Mouse (Mus musculus): Measurements from ENCODE around the gene Hdac10. TPM values are rescaled to one million over a fixed set of nuclear protein-coding genes. Genes with fewer than 3 reads are reported as not detected.
A peak's percentile ranks its signal among the peaks of the same experiment; 100 is the strongest.

Hdac10 gene
- polyA plus RNA-seq, 1 experiment, result 3.8 TPM

DNA sequence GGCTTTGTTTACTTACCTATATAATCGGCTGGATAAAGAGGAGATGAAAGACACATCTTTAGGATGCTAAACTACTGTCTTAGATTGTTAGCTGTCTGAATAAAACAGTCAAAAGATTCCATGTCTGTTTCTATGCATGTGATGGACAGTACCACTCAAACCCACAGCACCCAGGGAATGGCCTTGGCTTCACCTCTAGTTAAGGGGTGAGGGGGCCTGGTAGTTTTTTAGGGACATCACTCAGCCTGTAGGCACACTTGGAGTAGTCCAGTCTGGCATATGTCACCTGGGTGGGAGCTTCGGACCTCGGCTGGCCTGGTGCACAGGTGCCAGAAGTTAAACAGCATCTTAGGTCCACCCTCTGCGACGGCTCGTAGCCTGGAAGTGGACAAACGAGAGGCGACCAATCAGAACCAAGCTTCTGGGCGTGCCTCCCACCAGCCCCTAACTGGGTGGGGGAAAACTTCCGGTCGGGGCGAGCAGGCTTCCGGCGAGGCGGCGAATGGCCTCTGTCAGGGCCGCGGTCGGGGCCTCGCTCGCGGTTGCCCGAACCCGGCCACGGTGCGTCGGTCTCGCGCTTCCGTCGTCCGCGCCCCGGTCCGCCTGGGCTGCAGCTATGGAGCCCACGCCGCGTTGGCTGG, 39.8 kb downstream of the Hdac10 start, which contains the start of gene Selenoo:
Gene Selenoo (plus strand): TSS at position 478 of the 641 bp plus-strand sequence.
- H3K9me3 ChIP-seq, result no peaks in the 10 kb centered on the region
- H3K27me3 ChIP-seq (replicated peaks), result no peaks in the 10 kb centered on the region
- peak within 1 kb of the TSS; percentile 96 for H3K4me3 ChIP-seq (replicated peaks)
- peaks cover 55% of the 10 kb centered on the region for H3K4me1 ChIP-seq
- TF ChIP-seq FLI1 (IDR thresholded peaks at IDR 0.05; ENCODE audit: low read length) (peak; percentile 83), GATA1 (IDR thresholded peaks at IDR 0.05; ENCODE audit: borderline replicate concordance, low read length) (no peak)
- H3K36me3 ChIP-seq (replicated peaks; ENCODE audit: low read length), result peaks cover 66% of the 10 kb centered on the region

DNA sequence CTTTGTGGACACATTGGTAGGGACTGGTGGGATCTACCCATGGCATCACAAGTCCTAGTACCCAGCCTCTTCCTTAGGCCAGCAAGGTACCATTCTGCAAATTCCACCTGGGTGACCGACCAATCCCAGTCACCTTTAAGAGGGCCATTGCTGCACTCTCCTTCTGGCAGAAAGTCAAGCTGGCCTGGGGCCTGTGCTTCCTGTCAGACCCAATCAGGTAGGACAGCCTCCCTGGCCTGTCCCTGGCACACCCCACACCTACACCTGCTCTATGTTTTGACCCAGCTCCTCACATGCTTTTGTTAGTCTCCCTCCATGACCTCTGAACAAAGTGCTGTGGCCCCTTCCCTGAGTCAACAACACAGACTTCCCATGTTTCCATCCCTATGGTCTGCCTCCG, 43.7 kb downstream of the Hdac10 start:
- Histone ChIP-seq H3K9me3 (no peaks in the 10 kb centered on the region), H3K4me1 (peaks cover 71% of the 10 kb centered on the region), H3K4me3 (replicated peaks) (no peak overlapping the region), H3K36me3 (replicated peaks; ENCODE audit: low read length) (peaks cover 76% of the 10 kb centered on the region), H3K27me3 (replicated peaks) (no peaks in the 10 kb centered on the region)
- TF ChIP-seq GATA1 (IDR thresholded peaks at IDR 0.05; ENCODE audit: borderline replicate concordance, low read length) (no peak), FLI1 (IDR thresholded peaks at IDR 0.05; ENCODE audit: low read length) (no peak)

DNA sequence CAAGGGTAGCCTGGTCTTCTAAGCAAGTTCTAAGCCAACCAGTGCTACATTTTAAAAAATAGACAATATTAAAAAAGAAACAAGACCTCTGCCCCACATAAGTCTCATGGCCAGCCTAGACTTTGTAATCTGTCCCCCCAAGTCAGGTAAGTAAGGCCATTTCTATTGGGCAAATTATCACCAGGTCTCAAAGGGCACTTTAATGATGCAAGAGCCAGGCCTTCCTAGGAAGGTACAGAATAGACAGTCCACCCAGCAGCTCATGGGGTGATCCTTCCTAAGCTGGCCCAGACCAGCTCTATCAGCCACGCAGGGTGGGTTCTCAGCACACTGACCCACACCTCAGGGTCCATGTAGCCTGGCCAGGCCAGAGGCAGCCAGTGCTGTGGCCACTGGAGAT, 44.6 kb downstream of the Hdac10 start:
- peaks cover 84% of the 10 kb centered on the region for H3K36me3 ChIP-seq (replicated peaks; ENCODE audit: low read length)
- no peaks in the 10 kb centered on the region for H3K27me3 ChIP-seq (replicated peaks)
- no peak overlapping the region for H3K4me3 ChIP-seq (replicated peaks)
- peaks cover 75% of the 10 kb centered on the region for H3K4me1 ChIP-seq
- no peak for TF ChIP-seq GATA1 (IDR thresholded peaks at IDR 0.05; ENCODE audit: borderline replicate concordance, low read length)
- no peak for TF ChIP-seq FLI1 (IDR thresholded peaks at IDR 0.05; ENCODE audit: low read length)
- no peaks in the 10 kb centered on the region for H3K9me3 ChIP-seq

DNA sequence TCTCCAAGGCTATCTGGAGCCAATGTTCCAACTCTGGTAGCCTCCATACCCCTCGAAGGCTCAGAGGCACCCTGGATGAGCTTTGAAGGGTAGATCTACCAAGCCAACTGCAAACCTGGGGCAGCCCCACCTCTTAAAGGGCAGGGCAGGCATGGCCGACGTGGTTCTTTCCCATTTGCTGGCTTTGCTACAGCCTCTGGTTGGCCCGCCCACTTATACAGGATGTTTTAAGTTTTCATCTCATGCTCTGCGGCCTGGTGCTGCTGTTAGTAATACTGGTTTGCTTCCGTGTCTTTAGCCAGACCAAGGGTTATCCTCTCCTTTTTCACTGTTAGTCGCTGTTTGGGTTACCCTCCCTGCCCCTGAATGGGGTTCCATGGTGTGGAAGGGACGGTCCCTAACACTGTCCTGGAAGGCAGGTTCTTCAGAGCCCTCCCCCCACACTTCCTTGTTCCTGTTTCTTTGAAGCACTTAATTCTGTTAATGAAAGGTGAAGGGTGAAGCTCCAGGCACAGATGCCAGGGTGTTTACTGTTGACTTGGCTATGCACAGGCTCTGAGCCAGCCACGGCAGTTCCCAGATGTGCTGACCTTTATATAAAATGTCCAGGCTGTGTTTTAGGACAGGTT, 50.2 kb downstream of the Hdac10 start:
- TF ChIP-seq FLI1 (IDR thresholded peaks at IDR 0.05; ENCODE audit: low read length) (no peak), GATA1 (IDR thresholded peaks at IDR 0.05; ENCODE audit: borderline replicate concordance, low read length) (no peak)
- Histone ChIP-seq H3K9me3 (no peaks in the 10 kb centered on the region), H3K4me1 (peaks cover 85% of the 10 kb centered on the region), H3K4me3 (replicated peaks) (peak overlapping the region; percentile 97), H3K27me3 (replicated peaks) (peaks cover 7% of the 10 kb centered on the region), H3K36me3 (replicated peaks; ENCODE audit: low read length) (peaks cover 44% of the 10 kb centered on the region)

DNA sequence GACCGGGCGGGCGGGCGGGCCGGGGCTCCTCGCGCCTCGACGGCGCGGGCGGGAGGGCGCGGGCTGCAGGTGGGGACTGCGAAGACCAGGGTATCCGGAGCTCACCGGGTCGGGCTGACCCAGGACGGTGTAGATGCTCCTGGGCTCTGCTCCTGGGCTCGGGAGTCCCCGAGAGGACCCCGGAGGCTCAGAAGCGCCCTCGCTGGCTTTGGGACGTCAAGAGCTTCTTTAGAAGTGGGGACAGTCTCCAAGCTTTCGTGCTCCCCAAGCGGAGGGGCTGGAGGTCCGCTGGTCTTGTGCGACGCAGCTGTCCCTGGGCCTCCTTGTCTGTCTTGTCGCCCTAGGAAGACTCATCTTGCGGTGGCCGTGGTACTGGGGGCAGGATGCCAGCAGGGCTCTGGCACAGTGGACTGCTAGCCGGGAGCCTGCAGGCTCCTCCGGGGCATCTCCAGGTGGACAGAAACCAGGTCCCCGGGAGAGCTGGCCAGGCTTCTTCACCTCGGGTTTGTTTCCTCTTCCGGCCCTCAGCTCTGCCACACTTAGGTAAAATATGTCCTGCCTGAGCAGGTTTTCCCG, 52.3 kb downstream of the Hdac10 start:
- no peaks in the 10 kb centered on the region for H3K9me3 ChIP-seq
- peaks cover 70% of the 10 kb centered on the region for H3K4me1 ChIP-seq
- peaks cover 24% of the 10 kb centered on the region for H3K27me3 ChIP-seq (replicated peaks)
- TF ChIP-seq FLI1 (IDR thresholded peaks at IDR 0.05; ENCODE audit: low read length), result no peak
- TF ChIP-seq GATA1 (IDR thresholded peaks at IDR 0.05; ENCODE audit: borderline replicate concordance, low read length), result no peak
- peak overlapping the region; percentile 97 for H3K4me3 ChIP-seq (replicated peaks)
- peaks cover 23% of the 10 kb centered on the region for H3K36me3 ChIP-seq (replicated peaks; ENCODE audit: low read length)

DNA sequence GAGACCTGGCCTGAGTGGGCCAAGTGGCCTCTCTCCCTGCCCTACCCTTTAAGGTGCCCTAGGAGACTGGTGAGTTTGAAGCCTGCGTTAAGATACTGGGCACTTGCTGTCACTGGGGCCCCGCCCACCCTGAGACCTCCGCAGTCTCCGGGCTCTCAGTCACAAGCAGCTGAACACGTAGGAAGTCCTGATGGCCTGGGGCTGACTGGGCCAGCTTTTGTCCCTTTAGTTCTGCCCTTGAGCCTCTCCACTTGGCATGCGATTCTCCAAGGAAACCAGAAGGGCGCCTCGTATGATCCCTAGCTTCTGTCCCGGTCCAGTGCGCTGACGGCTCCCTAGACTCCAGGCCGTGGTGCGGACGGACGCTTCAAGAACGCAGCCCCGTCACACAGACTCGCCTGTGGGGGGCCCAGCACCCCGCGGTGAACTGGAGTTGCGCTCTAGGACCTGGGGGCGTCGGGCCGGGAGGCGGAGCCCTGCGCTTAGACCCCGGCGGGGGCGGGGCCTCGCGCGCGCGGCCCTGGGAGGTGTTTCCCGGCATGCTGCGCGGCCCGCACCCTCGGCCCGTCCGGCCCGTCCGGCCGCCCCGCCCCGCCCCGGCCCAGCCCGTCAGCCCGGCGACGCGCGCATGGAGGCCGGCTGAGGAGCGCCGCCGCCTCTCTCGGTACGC, 52.9 kb downstream of the Hdac10 start:
- H3K9me3 ChIP-seq, result no peaks in the 10 kb centered on the region
- TF ChIP-seq GATA1 (IDR thresholded peaks at IDR 0.05; ENCODE audit: borderline replicate concordance, low read length) (no peak), FLI1 (IDR thresholded peaks at IDR 0.05; ENCODE audit: low read length) (no peak)
- H3K4me3 ChIP-seq (replicated peaks), result peak overlapping the region; percentile 97
- peaks cover 64% of the 10 kb centered on the region for H3K4me1 ChIP-seq
- H3K27me3 ChIP-seq (replicated peaks), result peaks cover 31% of the 10 kb centered on the region
- H3K36me3 ChIP-seq (replicated peaks; ENCODE audit: low read length), result peaks cover 17% of the 10 kb centered on the region

DNA sequence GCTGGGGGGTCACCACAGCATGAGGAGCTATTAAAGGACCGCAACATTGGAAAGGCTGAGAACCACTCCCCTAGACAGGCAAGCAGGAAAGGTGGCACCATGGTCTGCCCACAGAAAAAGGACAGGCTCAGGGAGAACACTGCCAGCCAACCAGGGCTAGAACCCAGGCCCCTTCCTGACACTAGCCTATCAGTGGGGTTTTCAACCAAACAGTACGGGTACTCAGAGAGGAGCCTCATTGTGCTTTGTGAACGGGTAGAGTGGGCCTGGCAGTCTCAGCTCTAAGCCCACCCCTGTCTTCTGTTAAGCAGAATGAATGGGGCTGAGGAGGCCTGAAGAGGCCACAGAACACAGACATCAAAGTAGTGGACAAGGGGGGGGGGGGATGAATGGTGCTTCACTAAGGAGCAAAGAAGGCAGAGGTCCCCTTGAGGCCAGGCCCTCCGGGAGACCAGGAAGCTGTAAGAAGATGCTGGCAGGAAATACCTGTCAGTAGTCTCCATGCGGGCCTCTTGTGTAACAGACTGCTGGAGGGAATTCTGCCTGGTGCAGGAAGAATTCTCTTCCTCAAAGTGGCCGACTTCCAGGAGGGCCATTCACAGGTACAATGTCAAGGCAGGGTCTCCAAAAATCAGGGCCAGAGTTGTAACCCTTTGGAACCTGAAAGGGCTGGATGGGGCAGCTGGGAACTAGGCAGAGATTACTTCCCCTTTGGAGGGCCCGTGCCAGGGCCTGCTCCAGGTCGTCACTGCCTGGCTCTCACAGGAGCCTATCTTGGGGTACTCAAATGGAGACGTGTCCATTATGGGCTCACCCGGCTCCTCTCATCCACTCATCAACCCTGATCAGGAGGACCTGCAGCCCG, 53.7 kb downstream of the Hdac10 start, which contains the start of gene Trabd:
Gene Trabd (plus strand): TSS at position 512 of the 865 bp plus-strand sequence.
- peaks cover 57% of the 10 kb centered on the region for H3K4me1 ChIP-seq

DNA sequence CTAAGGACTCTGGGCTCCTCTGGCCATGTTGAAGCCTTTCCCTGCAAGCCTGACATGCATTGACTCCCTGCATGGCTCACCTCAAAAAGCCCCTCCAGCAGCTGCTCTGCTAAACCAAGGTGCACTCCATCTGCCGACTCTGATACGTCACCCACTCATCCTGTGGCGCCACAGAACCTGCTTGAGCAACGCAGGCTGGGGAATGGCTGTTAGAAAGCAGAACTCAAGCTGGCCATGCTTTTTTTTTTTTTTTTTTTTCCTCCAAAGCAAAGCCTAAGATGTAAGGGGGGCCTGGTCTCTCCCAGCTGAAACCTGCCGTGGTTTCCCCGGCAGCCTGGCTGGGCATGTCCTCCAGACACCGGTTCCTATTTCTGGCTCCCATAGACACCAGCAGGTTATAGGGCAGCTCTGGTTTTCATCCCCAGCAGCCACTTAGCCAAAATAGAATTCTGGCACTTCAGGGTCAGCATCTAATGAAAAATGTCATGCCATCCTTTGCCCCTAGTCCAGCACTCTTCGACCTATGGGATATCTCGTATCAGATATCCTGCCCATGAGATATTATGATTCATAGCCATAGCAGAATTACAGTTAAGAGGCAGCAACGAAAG, 54.4 kb downstream of the Hdac10 start:
- peaks cover 49% of the 10 kb centered on the region for H3K4me1 ChIP-seq
- H3K9me3 ChIP-seq, result no peaks in the 10 kb centered on the region
- H3K4me3 ChIP-seq (replicated peaks), result peak overlapping the region; percentile 35
- peaks cover 3% of the 10 kb centered on the region for H3K36me3 ChIP-seq (replicated peaks; ENCODE audit: low read length)
- H3K27me3 ChIP-seq (replicated peaks), result peaks cover 45% of the 10 kb centered on the region
- TF ChIP-seq GATA1 (IDR thresholded peaks at IDR 0.05; ENCODE audit: borderline replicate concordance, low read length) (no peak), FLI1 (IDR thresholded peaks at IDR 0.05; ENCODE audit: low read length) (no peak)

More for the DNA sequence above, 53.7 kb downstream of the Hdac10 start, which contains the start of gene Trabd:
- no peaks in the 10 kb centered on the region for H3K9me3 ChIP-seq
- peaks cover 9% of the 10 kb centered on the region for H3K36me3 ChIP-seq (replicated peaks; ENCODE audit: low read length)
- peak within 1 kb of the TSS; percentile 97 for H3K4me3 ChIP-seq (replicated peaks)
- H3K27me3 ChIP-seq (replicated peaks), result peaks cover 38% of the 10 kb centered on the region
- TF ChIP-seq FLI1 (IDR thresholded peaks at IDR 0.05; ENCODE audit: low read length) (no peak), GATA1 (IDR thresholded peaks at IDR 0.05; ENCODE audit: borderline replicate concordance, low read length) (no peak)

Other genes with a start within 250 kb of the Hdac10 start
- not detected in 2 replicates for gene Ttll8, start 174.3 kb downstream of the Hdac10 start, polyA plus RNA-seq (2012; ENCODE audit: insufficient read depth, low replicate concordance)
- not detected in 2 replicates for gene Mlc1, start 149.7 kb downstream of the Hdac10 start, polyA plus RNA-seq (2012; ENCODE audit: insufficient read depth, low replicate concordance)
- 0.21 TPM in 1 of 2 replicates, not detected in the other for gene Mov10l1, start 145.8 kb downstream of the Hdac10 start, polyA plus RNA-seq (2012; ENCODE audit: insufficient read depth, low replicate concordance)
- not detected in 2 replicates for gene Panx2, start 69.0 kb downstream of the Hdac10 start, polyA plus RNA-seq (2012; ENCODE audit: insufficient read depth, low replicate concordance)
- gene Trabd, start 53.6 kb downstream of the Hdac10 start, polyA plus RNA-seq (2012; ENCODE audit: insufficient read depth, low replicate concordance), result 86.4 and 115 TPM in 2 replicates
- 3.7 and 8.9 TPM in 2 replicates for gene Selenoo, start 39.6 kb downstream of the Hdac10 start, polyA plus RNA-seq (2012; ENCODE audit: insufficient read depth, low replicate concordance)
- gene Tubgcp6, start 5.6 kb downstream of the Hdac10 start, polyA plus RNA-seq (2012; ENCODE audit: insufficient read depth, low replicate concordance), result 12.5 and 18.5 TPM in 2 replicates
- not detected in 2 replicates for gene Mapk12, start 12.0 kb upstream of the Hdac10 start, polyA plus RNA-seq (2012; ENCODE audit: insufficient read depth, low replicate concordance)
- 0.29 TPM in 1 of 2 replicates, not detected in the other for gene Mapk11, start 20.9 kb upstream of the Hdac10 start, polyA plus RNA-seq (2012; ENCODE audit: insufficient read depth, low replicate concordance)
- 71.6 and 100 TPM in 2 replicates for gene Plxnb2, start 52.1 kb upstream of the Hdac10 start, polyA plus RNA-seq (2012; ENCODE audit: insufficient read depth, low replicate concordance)
- 3.6 and 10.0 TPM in 2 replicates for gene Dennd6b, start 67.8 kb upstream of the Hdac10 start, polyA plus RNA-seq (2012; ENCODE audit: insufficient read depth, low replicate concordance)
- 20.7 and 31.2 TPM in 2 replicates for gene Ppp6r2, start 82.9 kb upstream of the Hdac10 start, polyA plus RNA-seq (2012; ENCODE audit: insufficient read depth, low replicate concordance)
- 171 and 172 TPM in 2 replicates for gene Sbf1, start 186.6 kb upstream of the Hdac10 start, polyA plus RNA-seq (2012; ENCODE audit: insufficient read depth, low replicate concordance)
- gene Adm2, start 194.0 kb upstream of the Hdac10 start, polyA plus RNA-seq (2012; ENCODE audit: insufficient read depth, low replicate concordance), result 4.0 TPM in 1 of 2 replicates, not detected in the other
- gene Miox, start 205.7 kb upstream of the Hdac10 start, polyA plus RNA-seq (2012; ENCODE audit: insufficient read depth, low replicate concordance), result not detected in 2 replicates
- 65.0 and 111 TPM in 2 replicates for gene Lmf2, start 227.0 kb upstream of the Hdac10 start, polyA plus RNA-seq (2012; ENCODE audit: insufficient read depth, low replicate concordance)
- gene Ncaph2, start 227.0 kb upstream of the Hdac10 start, polyA plus RNA-seq (2012; ENCODE audit: insufficient read depth, low replicate concordance), result 21.9 and 44.6 TPM in 2 replicates
- 47.2 and 56.7 TPM in 2 replicates for gene Sco2, start 245.1 kb upstream of the Hdac10 start, polyA plus RNA-seq (2012; ENCODE audit: insufficient read depth, low replicate concordance)
- 0.41 and 6.8 TPM in 2 replicates for gene Tymp, start 248.3 kb upstream of the Hdac10 start, polyA plus RNA-seq (2012; ENCODE audit: insufficient read depth, low replicate concordance)